Mouse (Mus musculus): ENCODE measurements around the gene Ift80.

DNA sequence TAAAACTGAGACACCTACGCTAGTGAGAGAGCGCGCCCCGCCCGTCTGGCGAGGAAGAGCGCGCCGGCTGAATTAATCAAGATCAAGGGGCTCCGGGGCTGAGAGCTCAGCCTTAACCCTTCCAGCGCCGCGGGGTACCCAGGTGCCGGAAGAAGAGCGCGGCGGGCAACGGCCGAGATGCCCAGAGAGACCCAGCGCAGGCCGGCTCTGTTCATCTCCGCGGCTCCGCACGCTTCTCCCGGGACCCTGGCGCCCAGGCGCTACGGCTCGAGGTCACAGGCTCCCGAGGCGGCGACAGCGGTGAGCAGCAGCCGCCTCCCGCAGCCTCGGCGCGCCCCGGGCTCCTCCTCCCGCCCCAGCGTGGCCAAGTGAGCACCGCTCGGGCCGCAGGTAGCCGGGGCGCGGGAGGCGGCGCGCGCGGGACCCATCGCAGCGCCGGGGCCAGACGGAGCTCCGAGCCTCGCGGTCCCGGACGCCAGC is 135.1 kb downstream of the Ift80 start, which contains the start of gene 1110032F04Rik:
- TF ChIP-seq POLR2A (IDR thresholded peaks at IDR 0.05; ENCODE audit: extremely low read depth, insufficient read depth, low read length) (no peak), CTCF (IDR thresholded peaks at IDR 0.05; ENCODE audit: low read depth, low read length) (no peak)

Measured in liver, adult 2 months (tissue).